Mouse (Mus musculus): Measurements from ENCODE around the gene Xrcc1. TPM values are rescaled to one million over a fixed set of nuclear protein-coding genes. Genes with fewer than 3 reads are reported as not detected.
A peak's percentile ranks its signal among the peaks of the same experiment; 100 is the strongest.

Gene Xrcc1
- total and polyA plus RNA-seq, 2 experiments from 2014 or later, result 41.9 to 51.8 TPM

- H3K4me2 ChIP-seq (ENCODE audit: low read depth, low read length, poor library complexity, severe bottlenecking), result no peak overlapping the region
- 0 out of 2 replicates have a peak, but pooled peaks cover 4% of the 10 kb centered on the region for H3K36me3 ChIP-seq (ENCODE audit: insufficient read depth, low read length)
- ATAC-seq (ENCODE audit: low FRiP score) (no peak), DNase-seq (ENCODE audit: low spot score) (no peak)
- no peak overlapping the region for H3K27ac ChIP-seq (ENCODE audit: low read depth, low read length)
- no peaks in the 10 kb centered on the region for H3K4me1 ChIP-seq (ENCODE audit: insufficient read depth, low read length)
- 56% methylated on average over 5 of the region's 5 CpGs for WGBS
- no peak overlapping the region for H3K4me3 ChIP-seq (ENCODE audit: low read depth, low read length)
- H3K27me3 ChIP-seq (ENCODE audit: insufficient read depth, low read length), result no peaks in the 10 kb centered on the region
- no peaks in the 10 kb centered on the region for H3K9me3 ChIP-seq (ENCODE audit: low read length)
- TF ChIP-seq CTCF (IDR thresholded peaks at IDR 0.05), result no peak
- H3K9ac ChIP-seq (replicated peaks; ENCODE audit: low read length, poor library complexity, severe bottlenecking), result no peak overlapping the region
These were observed 23.3 kb upstream of the Xrcc1 start for GRCm38 (mm10) chr7:24522805-24523204.

DNA sequence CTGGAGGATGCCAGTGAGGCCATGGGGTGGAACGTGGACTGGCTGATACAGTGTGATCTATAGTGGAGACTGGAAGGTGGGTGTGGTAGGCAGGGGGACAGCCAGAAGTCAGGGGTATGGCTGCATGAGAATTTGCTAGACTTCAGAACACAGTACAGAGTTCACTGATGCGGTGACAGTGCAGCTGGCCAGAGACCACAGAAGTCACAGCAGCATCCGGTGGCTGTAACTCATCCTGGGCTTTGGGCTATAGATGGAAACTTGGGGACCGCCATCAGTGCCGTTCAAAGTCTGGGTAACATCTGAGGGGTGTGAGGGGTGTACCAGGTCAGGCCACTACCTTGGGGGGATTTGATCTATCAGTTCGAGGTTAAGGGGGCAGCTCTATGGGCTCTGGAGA, 22.4 kb upstream of the Xrcc1 start:
- no peaks in the 10 kb centered on the region for H3K4me1 ChIP-seq (ENCODE audit: insufficient read depth, low read length)
- no peak overlapping the region for H3K4me2 ChIP-seq (ENCODE audit: low read depth, low read length, poor library complexity, severe bottlenecking)
- no peak overlapping the region for H3K9ac ChIP-seq (replicated peaks; ENCODE audit: low read length, poor library complexity, severe bottlenecking)
- no peak for DNase-seq (ENCODE audit: low spot score)
- no peak overlapping the region for H3K4me3 ChIP-seq (ENCODE audit: low read depth, low read length)
- no peak for TF ChIP-seq CTCF (IDR thresholded peaks at IDR 0.05)
- H3K36me3 ChIP-seq (ENCODE audit: insufficient read depth, low read length), result 0 out of 2 replicates have a peak, but pooled peaks cover under 1% of the 10 kb centered on the region
- H3K27ac ChIP-seq (ENCODE audit: low read depth, low read length), result no peak overlapping the region
- WGBS, result 87% methylated on average over 6 of the region's 6 CpGs
- H3K9me3 ChIP-seq (ENCODE audit: low read length), result no peaks in the 10 kb centered on the region
- no peak for ATAC-seq (ENCODE audit: low FRiP score)
- H3K27me3 ChIP-seq (ENCODE audit: insufficient read depth, low read length), result no peaks in the 10 kb centered on the region

DNA sequence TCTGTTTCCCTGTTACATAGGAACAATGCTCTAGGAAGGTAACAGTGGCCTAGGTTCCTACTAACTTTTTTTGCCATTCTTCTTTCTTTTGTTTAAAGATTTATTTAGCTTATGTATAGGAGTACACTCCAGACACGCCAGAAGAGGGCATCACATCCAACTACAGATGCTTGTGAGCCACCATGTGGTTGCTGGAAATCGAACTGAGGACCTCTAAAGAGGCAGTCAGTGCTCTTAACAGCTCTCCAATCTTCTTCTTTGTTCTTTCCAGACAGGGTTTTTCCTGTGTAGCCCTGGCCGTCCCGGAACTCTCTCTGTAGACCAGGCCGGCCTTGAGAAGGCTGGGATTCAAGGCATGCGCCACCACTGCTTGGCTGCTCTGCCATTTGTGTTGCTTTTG, 21.1 kb upstream of the Xrcc1 start:
- WGBS, result 80% methylated on average over 6 of the region's 6 CpGs
- ATAC-seq (ENCODE audit: low FRiP score) (no peak), DNase-seq (ENCODE audit: low spot score) (no peak)
- Histone ChIP-seq H3K4me2 (ENCODE audit: low read depth, low read length, poor library complexity, severe bottlenecking) (no peak overlapping the region), H3K27me3 (ENCODE audit: insufficient read depth, low read length) (no peaks in the 10 kb centered on the region), H3K4me3 (ENCODE audit: low read depth, low read length) (no peak overlapping the region), H3K9me3 (ENCODE audit: low read length) (no peaks in the 10 kb centered on the region), H3K36me3 (ENCODE audit: insufficient read depth, low read length) (no peaks in the 10 kb centered on the region), H3K9ac (replicated peaks; ENCODE audit: low read length, poor library complexity, severe bottlenecking) (no peak overlapping the region), H3K4me1 (ENCODE audit: insufficient read depth, low read length) (peaks cover 5% of the 10 kb centered on the region; the same call in 1 of the 2 replicates), H3K27ac (ENCODE audit: low read depth, low read length) (no peak overlapping the region)
- TF ChIP-seq CTCF (IDR thresholded peaks at IDR 0.05), result peak; percentile 31; the same call in 1 of the 2 replicates

DNA sequence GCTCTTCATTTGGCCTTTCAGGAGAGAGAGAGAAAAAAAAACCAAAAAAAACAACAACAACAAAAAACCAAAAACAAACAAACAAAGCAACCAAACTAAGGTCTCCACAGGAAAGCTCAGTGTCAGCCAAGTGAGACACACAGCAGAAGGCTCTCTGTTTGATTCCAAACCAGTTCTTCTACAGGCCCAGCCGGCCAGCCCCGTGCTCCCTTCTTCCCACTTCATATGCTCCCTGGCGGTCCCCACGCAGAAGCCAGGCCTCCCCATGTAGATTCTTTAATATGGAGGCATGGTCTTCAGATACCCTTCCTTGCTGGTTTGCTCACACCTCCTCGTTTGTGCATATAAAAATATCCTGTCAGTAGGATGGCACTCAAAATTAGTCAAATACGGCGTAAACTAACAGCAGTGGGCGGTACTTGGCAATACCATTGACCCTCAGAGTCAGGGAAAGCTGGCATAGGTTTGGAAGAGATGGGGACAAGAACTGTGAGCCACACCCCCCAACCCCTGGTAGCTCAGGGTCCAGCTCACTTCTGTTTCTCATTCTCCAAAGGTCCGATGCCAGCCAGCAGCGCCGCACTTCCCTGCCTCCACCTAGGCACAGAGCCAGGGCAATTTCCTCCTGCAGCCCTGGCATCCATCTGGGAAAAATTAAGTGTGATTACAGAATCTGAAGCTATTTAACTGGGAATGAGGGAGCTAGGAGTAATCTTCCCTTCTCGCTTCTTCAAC, 20.2 kb upstream of the Xrcc1 start:
- DNase-seq (ENCODE audit: low spot score) (no peak), ATAC-seq (ENCODE audit: low FRiP score) (no peak)
- H3K4me3 ChIP-seq (ENCODE audit: low read depth, low read length), result no peak overlapping the region
- no peak overlapping the region for H3K27ac ChIP-seq (ENCODE audit: low read depth, low read length)
- no peaks in the 10 kb centered on the region for H3K27me3 ChIP-seq (ENCODE audit: insufficient read depth, low read length)
- H3K4me2 ChIP-seq (ENCODE audit: low read depth, low read length, poor library complexity, severe bottlenecking), result no peak overlapping the region
- 83% methylated on average over 12 of the region's 12 CpGs for WGBS
- no peak for TF ChIP-seq CTCF (IDR thresholded peaks at IDR 0.05)
- no peaks in the 10 kb centered on the region for H3K9me3 ChIP-seq (ENCODE audit: low read length)
- no peak overlapping the region for H3K9ac ChIP-seq (replicated peaks; ENCODE audit: low read length, poor library complexity, severe bottlenecking)
- no peaks in the 10 kb centered on the region for H3K36me3 ChIP-seq (ENCODE audit: insufficient read depth, low read length)
- peaks cover 5% of the 10 kb centered on the region; the same call in 1 of the 2 replicates for H3K4me1 ChIP-seq (ENCODE audit: insufficient read depth, low read length)

DNA sequence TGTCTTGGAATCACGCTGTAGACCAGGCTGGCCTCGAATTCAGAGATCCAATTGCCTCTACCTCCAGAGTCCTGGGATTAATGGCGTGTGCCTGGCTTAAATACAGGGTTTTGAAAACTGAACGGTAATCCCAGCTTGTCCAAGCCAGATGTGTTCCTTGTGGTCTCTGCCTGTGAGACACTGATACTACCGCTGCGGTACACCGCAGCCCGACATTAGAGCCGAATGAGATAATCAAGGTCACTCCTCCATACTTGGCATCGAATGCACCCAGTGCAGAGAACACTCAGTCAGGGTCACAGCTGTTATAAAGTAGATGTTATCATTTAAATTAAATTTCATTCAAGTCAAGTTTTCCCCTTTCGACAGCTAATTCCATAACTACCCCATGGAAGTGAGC, 17.2 kb upstream of the Xrcc1 start:
- Histone ChIP-seq H3K27ac (ENCODE audit: low read depth, low read length) (no peak overlapping the region), H3K9ac (replicated peaks; ENCODE audit: low read length, poor library complexity, severe bottlenecking) (no peak overlapping the region), H3K4me3 (ENCODE audit: low read depth, low read length) (no peak overlapping the region), H3K36me3 (ENCODE audit: insufficient read depth, low read length) (peaks cover 5% of the 10 kb centered on the region), H3K4me2 (ENCODE audit: low read depth, low read length, poor library complexity, severe bottlenecking) (no peak overlapping the region), H3K9me3 (ENCODE audit: low read length) (no peaks in the 10 kb centered on the region), H3K27me3 (ENCODE audit: insufficient read depth, low read length) (no peaks in the 10 kb centered on the region), H3K4me1 (ENCODE audit: insufficient read depth, low read length) (peaks cover 15% of the 10 kb centered on the region)
- WGBS, result 90% methylated on average over 11 of the region's 11 CpGs
- ATAC-seq (ENCODE audit: low FRiP score) (no peak), DNase-seq (ENCODE audit: low spot score) (no peak)
- TF ChIP-seq CTCF (IDR thresholded peaks at IDR 0.05), result no peak

- no peak for TF ChIP-seq CTCF (IDR thresholded peaks at IDR 0.05)
- no peak for ATAC-seq (ENCODE audit: low FRiP score)
- H3K4me3 ChIP-seq (ENCODE audit: low read depth, low read length), result peak overlapping the region; percentile 68
- H3K4me1 ChIP-seq (ENCODE audit: insufficient read depth, low read length), result peaks cover 21% of the 10 kb centered on the region
- H3K9me3 ChIP-seq (ENCODE audit: low read length), result no peaks in the 10 kb centered on the region
- no peak for DNase-seq (ENCODE audit: low spot score)
- no peaks in the 10 kb centered on the region for H3K27me3 ChIP-seq (ENCODE audit: insufficient read depth, low read length)
- whole genome bisulfite sequencing, result 67% methylated on average over 11 of the region's 11 CpGs
- peak overlapping the region; percentile 98 for H3K27ac ChIP-seq (ENCODE audit: low read depth, low read length)
- H3K4me2 ChIP-seq (ENCODE audit: low read depth, low read length, poor library complexity, severe bottlenecking), result peak overlapping the region; percentile 95
- peaks cover 11% of the 10 kb centered on the region for H3K36me3 ChIP-seq (ENCODE audit: insufficient read depth, low read length)
- peak overlapping the region; percentile 87 for H3K9ac ChIP-seq (replicated peaks; ENCODE audit: low read length, poor library complexity, severe bottlenecking)
These were observed 16.5 kb upstream of the Xrcc1 start for GRCm38 (mm10) chr7:24529580-24529979.
